Comparison of ENCODE assay signal across 23 mouse cellular contexts in the genomic region with DNA sequence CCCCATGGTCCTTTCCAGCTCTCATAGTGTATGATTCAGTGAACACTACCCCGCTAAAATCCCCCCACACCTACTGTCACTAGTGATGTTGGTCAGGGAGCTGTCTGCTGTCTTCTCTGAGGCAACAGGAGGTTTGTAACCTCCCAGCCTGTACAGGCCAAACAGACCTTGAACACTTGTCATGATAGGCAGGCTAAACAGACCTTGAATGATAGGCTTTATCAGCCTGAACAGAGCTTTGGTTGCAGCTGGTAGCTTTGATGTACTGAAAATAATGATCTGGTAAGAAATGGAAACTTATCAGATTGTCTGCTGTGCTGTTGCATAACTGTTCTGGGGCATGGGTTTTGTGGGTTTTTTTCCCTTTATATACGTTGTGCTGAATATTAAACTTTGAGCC.
DNase-seq lines count a peak whose midpoint lies in the region; ATAC-seq lines count a peak whose summit lies in the region.
"Had no signal": no experiment of that assay in that cellular context is flagged by ENCODE, and none has a peak within 500 bp of the region (broad histone marks: within the 10 kb centered on the region; RNA-seq: fewer than 3 reads in every experiment).

No protein-coding gene starts in this region.

- H3K36me3 ChIP-seq in liver, embryonic 15.5 days (replicated peaks): no peaks in the 10 kb centered on the region
- H3K36me3 ChIP-seq in hindbrain, embryonic 11.5 days (ENCODE audit: control insufficient read depth, insufficient read depth, low read length): no peaks in the 10 kb centered on the region
- no peaks in the 10 kb centered on the region for H3K36me3 ChIP-seq in forebrain, embryonic 11.5 days (ENCODE audit: control insufficient read depth, insufficient read depth, low read length)
- H3K36me3 ChIP-seq: hindbrain, embryonic 13.5 days had no signal

- intact Hi-C loops in heart, postnatal 10 days (cut with DNase I): no loop called here

- 19% methylated on average over 2 of the region's 2 CpGs for WGBS in liver, embryonic 15.5 days (ENCODE audit: insufficient replicate concordance)
- WGBS in hindbrain, embryonic 11.5 days: 86% methylated on average over 2 of the region's 2 CpGs
- WGBS in forebrain, embryonic 11.5 days: 79% methylated on average over 2 of the region's 2 CpGs

- no peak overlapping the region for H3K4me3 ChIP-seq in liver, embryonic 15.5 days (replicated peaks)
- no peak overlapping the region for H3K4me3 ChIP-seq in hindbrain, embryonic 11.5 days (ENCODE audit: low read depth, low read length)
- no peak overlapping the region for H3K4me3 ChIP-seq in forebrain, embryonic 11.5 days (ENCODE audit: low read depth, low read length)
- H3K4me3 ChIP-seq: hindbrain, embryonic 13.5 days; layer of hippocampus, adult 2 months had no signal

- no peak overlapping the region for H3K27ac ChIP-seq in liver, embryonic 15.5 days (replicated peaks)
- H3K27ac ChIP-seq in hindbrain, embryonic 11.5 days (ENCODE audit: low read depth, low read length): no peak overlapping the region
- H3K27ac ChIP-seq in forebrain, embryonic 11.5 days (ENCODE audit: low read depth, low read length): no peak overlapping the region
- H3K27ac ChIP-seq: hindbrain, embryonic 13.5 days; layer of hippocampus, adult 2 months had no signal

- H3K27me3 ChIP-seq in liver, embryonic 15.5 days: no peaks in the 10 kb centered on the region
- H3K27me3 ChIP-seq in hindbrain, embryonic 11.5 days (ENCODE audit: control insufficient read depth, insufficient read depth, low read length): no peaks in the 10 kb centered on the region
- H3K27me3 ChIP-seq in forebrain, embryonic 11.5 days (ENCODE audit: control insufficient read depth, insufficient read depth, low read length): no peaks in the 10 kb centered on the region
- H3K27me3 ChIP-seq: CH12.LX; hindbrain, embryonic 13.5 days had no signal

- peak; percentile 55 for DNase-seq in ovary, adult 18-20 months (ENCODE audit: low spot score)
- DNase-seq in ovary, postnatal 14 days (ENCODE audit: low spot score): no peak
- DNase-seq in cerebellum, adult 9-10 months: no peak
- DNase-seq in hindbrain, embryonic 11.5 days (ENCODE audit: low spot score): no peak
- no peak for DNase-seq in heart, postnatal 10 days
- no peak for DNase-seq in forebrain, embryonic 11.5 days (ENCODE audit: low spot score)
- DNase-seq: cerebellum, adult 9-11 months; forebrain, postnatal 0 days; heart, postnatal 14 days; kidney, postnatal 14 days; layer of hippocampus, postnatal 36 days; midbrain, embryonic 14.5 days; retina, postnatal 1 day; right cerebral cortex, postnatal 4 days; thymus, adult 2 months had no signal

- H3K9ac ChIP-seq in liver, embryonic 15.5 days: no peak overlapping the region
- no peak overlapping the region for H3K9ac ChIP-seq in hindbrain, embryonic 11.5 days (ENCODE audit: low read depth, low read length)
- H3K9ac ChIP-seq in forebrain, embryonic 11.5 days (ENCODE audit: low read length): no peak overlapping the region
- H3K9ac ChIP-seq: forebrain, postnatal 0 days; hindbrain, embryonic 13.5 days had no signal

- H3K4me1 ChIP-seq in liver, embryonic 15.5 days (replicated peaks): peaks cover 7% of the 10 kb centered on the region; the same call in 1 of the 2 replicates
- H3K4me1 ChIP-seq in hindbrain, embryonic 11.5 days (replicated peaks; ENCODE audit: control insufficient read depth, insufficient read depth, low read length): no peaks in the 10 kb centered on the region
- H3K4me1 ChIP-seq in forebrain, embryonic 11.5 days (replicated peaks; ENCODE audit: control insufficient read depth, insufficient read depth, low read length): no peaks in the 10 kb centered on the region
- H3K4me1 ChIP-seq: hindbrain, embryonic 13.5 days had no signal

- no peak overlapping the region for H3K4me2 ChIP-seq in liver, embryonic 15.5 days
- no peak overlapping the region for H3K4me2 ChIP-seq in hindbrain, embryonic 11.5 days (replicated peaks; ENCODE audit: low read depth, low read length)
- no peak overlapping the region for H3K4me2 ChIP-seq in forebrain, embryonic 11.5 days (ENCODE audit: low read depth, low read length, severe bottlenecking)
- H3K4me2 ChIP-seq: heart, embryonic 11.5 days; hindbrain, embryonic 13.5 days had no signal

- no peaks in the 10 kb centered on the region for H3K9me3 ChIP-seq in liver, embryonic 15.5 days (replicated peaks)
- H3K9me3 ChIP-seq in hindbrain, embryonic 11.5 days (ENCODE audit: control insufficient read depth, low read length): no peaks in the 10 kb centered on the region
- H3K9me3 ChIP-seq in forebrain, embryonic 11.5 days (ENCODE audit: control insufficient read depth, low read length): no peaks in the 10 kb centered on the region
- H3K9me3 ChIP-seq: hindbrain, embryonic 13.5 days had no signal

- ATAC-seq in common myeloid progenitor, adult 5-6 weeks (replicated peaks; ENCODE audit: low read depth, poor library complexity, severe bottlenecking): peak; percentile 69
- peak; percentile 57; the same call in 1 of the 2 replicates for ATAC-seq in liver, embryonic 15.5 days (ENCODE audit: insufficient read depth)
- ATAC-seq in hindbrain, embryonic 11.5 days (ENCODE audit: low FRiP score): no peak
- ATAC-seq in forebrain, embryonic 11.5 days (replicated peaks; ENCODE audit: low FRiP score): no peak
- ATAC-seq: forebrain, postnatal 0 days; intestine, postnatal 0 days; lung, postnatal 0 days had no signal

Comparison
In these comparisons a context has a peak if more than half of its experiments do, and no peak if none do; other contexts are left out.
1. ATAC-seq: peak in common myeloid progenitor, adult 5-6 weeks (single experiment) and liver, embryonic 15.5 days (single experiment); none in hindbrain, embryonic 11.5 days (single experiment) and forebrain, embryonic 11.5 days (single experiment).